Mouse (Mus musculus): Measurements from ENCODE around the gene Srpk1. TPM values are rescaled to one million over a fixed set of nuclear protein-coding genes. Genes with fewer than 3 reads are reported as not detected.

Gene Srpk1
- polyA plus RNA-seq, 1 experiment from 2014 or later: 107 TPM

DNA sequence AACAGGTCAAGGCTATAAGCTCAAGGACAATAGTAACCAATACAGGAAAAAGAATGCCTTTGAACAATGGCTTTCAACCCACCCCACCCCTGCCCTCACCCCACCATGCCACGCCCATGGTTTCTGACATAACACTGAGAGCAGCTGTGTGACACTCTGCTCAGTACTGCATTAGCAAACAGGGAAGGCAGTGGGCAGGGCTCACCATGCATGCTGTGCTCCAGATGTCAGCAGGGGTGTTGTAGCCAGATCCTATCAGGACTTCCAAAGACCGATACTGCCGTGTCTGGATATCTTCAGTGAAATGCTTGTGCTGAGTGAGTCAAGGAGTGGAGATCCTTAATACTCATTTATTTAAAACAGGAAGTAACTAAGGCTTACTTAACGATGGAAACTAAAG, 28.5 kb downstream of the Srpk1 start:
- no peak overlapping the region for H3K27ac ChIP-seq (ENCODE audit: low read length)
- ATAC-seq: no peak
- H3K36me3 ChIP-seq (ENCODE audit: control insufficient read depth, insufficient read depth): peaks cover 54% of the 10 kb centered on the region
- no peaks in the 10 kb centered on the region for H3K27me3 ChIP-seq (replicated peaks; ENCODE audit: control insufficient read depth, insufficient read depth, low read length)
- H3K4me1 ChIP-seq (replicated peaks; ENCODE audit: control insufficient read depth, insufficient read depth, low read length): no peaks in the 10 kb centered on the region
- no peaks in the 10 kb centered on the region for H3K9me3 ChIP-seq (ENCODE audit: control insufficient read depth, low read length)
- no peak overlapping the region for H3K4me3 ChIP-seq (replicated peaks; ENCODE audit: low read length)
- H3K9ac ChIP-seq (replicated peaks; ENCODE audit: low read depth, low read length): no peak overlapping the region
- 86% methylated on average over 4 of the region's 4 CpGs for WGBS
- H3K4me2 ChIP-seq (ENCODE audit: low read length): no peak overlapping the region

DNA sequence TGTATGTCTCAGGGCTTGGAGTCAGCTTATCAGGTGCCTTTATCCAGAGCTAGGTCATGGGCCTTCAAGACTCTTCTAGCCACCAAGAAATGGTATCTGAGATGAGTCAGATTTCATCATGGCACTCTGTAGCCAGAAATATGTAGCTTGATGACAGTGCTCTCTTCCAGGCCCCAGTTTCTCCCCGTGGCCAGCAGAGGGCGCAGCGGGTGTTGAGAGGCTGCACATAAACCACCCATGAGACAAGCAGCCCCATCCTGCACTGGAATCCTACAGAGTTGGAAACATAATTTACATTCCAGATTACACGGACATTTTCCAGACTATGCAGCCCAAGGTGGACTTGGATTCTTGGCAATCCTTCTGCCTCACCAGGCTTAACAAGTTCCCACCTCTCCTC, 29.5 kb downstream of the Srpk1 start:
- 20% methylated on average over 4 of the region's 4 CpGs for WGBS
- H3K4me1 ChIP-seq (replicated peaks; ENCODE audit: control insufficient read depth, insufficient read depth, low read length): no peaks in the 10 kb centered on the region
- peaks cover 51% of the 10 kb centered on the region for H3K36me3 ChIP-seq (ENCODE audit: control insufficient read depth, insufficient read depth)
- no peak; the same call in 1 of the 2 replicates for ATAC-seq
- no peak overlapping the region for H3K4me3 ChIP-seq (replicated peaks; ENCODE audit: low read length)
- no peaks in the 10 kb centered on the region for H3K9me3 ChIP-seq (ENCODE audit: control insufficient read depth, low read length)
- no peaks in the 10 kb centered on the region for H3K27me3 ChIP-seq (replicated peaks; ENCODE audit: control insufficient read depth, insufficient read depth, low read length)
- H3K4me2 ChIP-seq (ENCODE audit: low read length): no peak overlapping the region
- H3K27ac ChIP-seq (ENCODE audit: low read length): no peak overlapping the region
- H3K9ac ChIP-seq (replicated peaks; ENCODE audit: low read depth, low read length): no peak overlapping the region

DNA sequence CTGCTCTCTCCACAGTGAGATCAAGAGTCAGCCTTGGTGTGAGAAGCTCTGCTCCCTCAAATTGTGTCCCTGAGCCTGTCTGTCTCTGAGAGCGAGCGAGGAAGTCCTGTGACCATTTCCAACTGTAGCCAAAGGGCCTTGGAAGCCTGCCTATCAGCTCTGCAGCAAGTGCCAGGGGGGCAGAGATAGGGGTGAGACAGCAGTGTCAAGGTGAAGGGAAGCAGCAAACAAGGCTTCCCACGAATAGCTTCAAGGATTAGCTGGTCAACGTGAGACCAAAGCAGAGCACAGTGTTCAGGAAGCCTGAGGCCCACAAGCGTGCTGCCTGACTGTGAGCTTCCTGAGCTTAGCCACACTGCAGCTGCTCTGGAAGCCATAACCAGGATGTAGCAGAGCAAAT, 31.0 kb downstream of the Srpk1 start:
- Histone ChIP-seq H3K9me3 (ENCODE audit: control insufficient read depth, low read length) (no peaks in the 10 kb centered on the region), H3K9ac (replicated peaks; ENCODE audit: low read depth, low read length) (no peak overlapping the region), H3K4me1 (replicated peaks; ENCODE audit: control insufficient read depth, insufficient read depth, low read length) (no peaks in the 10 kb centered on the region), H3K27me3 (replicated peaks; ENCODE audit: control insufficient read depth, insufficient read depth, low read length) (no peaks in the 10 kb centered on the region), H3K36me3 (ENCODE audit: control insufficient read depth, insufficient read depth) (peaks cover 44% of the 10 kb centered on the region), H3K4me3 (replicated peaks; ENCODE audit: low read length) (no peak overlapping the region), H3K27ac (ENCODE audit: low read length) (no peak overlapping the region), H3K4me2 (ENCODE audit: low read length) (no peak overlapping the region)
- WGBS: 95% methylated on average over 5 of the region's 5 CpGs
- no peak for ATAC-seq

DNA sequence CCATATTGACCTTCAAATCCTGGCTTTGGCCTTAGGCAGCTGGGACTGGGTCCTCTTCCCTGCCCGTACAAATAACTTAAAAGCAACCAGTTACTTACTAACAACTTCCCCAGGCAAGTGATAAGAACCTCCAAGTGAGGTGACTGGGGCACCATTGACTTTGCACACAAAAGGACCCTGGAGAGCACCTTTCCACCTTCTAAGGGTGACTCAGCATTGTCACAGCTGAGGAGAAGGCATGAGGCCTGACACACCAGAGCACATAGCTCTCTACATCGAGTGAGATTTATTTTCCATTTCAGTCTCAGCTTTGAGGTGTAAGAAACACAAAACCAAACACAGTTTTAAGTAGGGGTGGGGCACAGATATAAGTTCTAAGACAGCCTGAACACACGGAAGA, 31.9 kb downstream of the Srpk1 start:
- ATAC-seq: no peak
- peaks cover 36% of the 10 kb centered on the region; the same call in 1 of the 2 replicates for H3K36me3 ChIP-seq (ENCODE audit: control insufficient read depth, insufficient read depth)
- no peaks in the 10 kb centered on the region for H3K9me3 ChIP-seq (ENCODE audit: control insufficient read depth, low read length)
- H3K4me3 ChIP-seq (replicated peaks; ENCODE audit: low read length): no peak overlapping the region
- H3K4me1 ChIP-seq (replicated peaks; ENCODE audit: control insufficient read depth, insufficient read depth, low read length): no peaks in the 10 kb centered on the region
- whole genome bisulfite sequencing: 95% methylated on average over 3 of the region's 3 CpGs
- no peak overlapping the region for H3K4me2 ChIP-seq (ENCODE audit: low read length)
- H3K9ac ChIP-seq (replicated peaks; ENCODE audit: low read depth, low read length): no peak overlapping the region
- no peaks in the 10 kb centered on the region for H3K27me3 ChIP-seq (replicated peaks; ENCODE audit: control insufficient read depth, insufficient read depth, low read length)
- no peak overlapping the region for H3K27ac ChIP-seq (ENCODE audit: low read length)

DNA sequence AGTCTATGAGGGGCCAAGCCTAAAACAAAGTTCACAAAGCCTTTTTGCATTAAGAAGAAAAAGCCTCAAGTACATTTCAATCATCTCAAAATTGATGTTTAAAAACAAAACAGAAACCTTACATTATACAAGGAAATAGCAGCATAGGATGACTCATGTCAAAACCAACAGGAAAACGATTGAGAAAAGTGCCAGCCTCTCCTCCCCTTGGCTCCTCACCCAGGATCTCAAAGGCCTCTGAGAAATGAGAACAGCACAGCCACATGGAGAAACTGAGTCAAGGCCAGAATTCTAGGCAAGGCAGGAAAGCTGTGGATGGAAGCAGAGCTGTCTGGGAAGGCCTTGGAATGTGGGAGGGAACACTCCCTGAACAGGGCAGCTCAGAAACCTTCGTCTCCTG, 33.9 kb downstream of the Srpk1 start:
- ATAC-seq: no peak
- peaks cover 32% of the 10 kb centered on the region; the same call in 1 of the 2 replicates for H3K36me3 ChIP-seq (ENCODE audit: control insufficient read depth, insufficient read depth)
- no peak overlapping the region for H3K9ac ChIP-seq (replicated peaks; ENCODE audit: low read depth, low read length)
- WGBS: 59% methylated on average over 2 of the region's 2 CpGs
- H3K4me1 ChIP-seq (replicated peaks; ENCODE audit: control insufficient read depth, insufficient read depth, low read length): no peaks in the 10 kb centered on the region
- H3K27ac ChIP-seq (ENCODE audit: low read length): no peak overlapping the region
- H3K9me3 ChIP-seq (ENCODE audit: control insufficient read depth, low read length): no peaks in the 10 kb centered on the region
- H3K27me3 ChIP-seq (replicated peaks; ENCODE audit: control insufficient read depth, insufficient read depth, low read length): no peaks in the 10 kb centered on the region
- H3K4me3 ChIP-seq (replicated peaks; ENCODE audit: low read length): no peak overlapping the region
- H3K4me2 ChIP-seq (ENCODE audit: low read length): no peak overlapping the region

DNA sequence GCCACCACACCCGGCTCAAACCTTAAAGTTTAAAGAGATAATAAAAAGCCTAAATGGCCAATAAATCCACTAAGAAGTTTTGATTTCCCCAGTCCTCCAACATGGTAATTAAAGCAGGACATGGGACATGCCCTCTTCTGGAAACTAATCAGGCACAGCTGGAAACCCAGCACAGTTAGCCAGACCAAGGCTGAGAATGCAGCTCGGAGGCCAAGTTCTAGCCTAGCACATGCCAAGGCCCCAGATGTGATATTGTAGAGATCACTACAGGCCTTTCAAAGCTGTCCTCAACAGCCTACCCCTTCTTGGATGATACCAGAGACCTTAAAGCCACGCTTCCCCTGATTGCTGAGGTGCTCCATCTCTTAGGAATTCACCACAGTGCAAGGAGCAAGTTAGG, 36.0 kb downstream of the Srpk1 start:
- Histone ChIP-seq H3K9me3 (ENCODE audit: control insufficient read depth, low read length) (no peaks in the 10 kb centered on the region), H3K4me2 (ENCODE audit: low read length) (no peak overlapping the region), H3K4me3 (replicated peaks; ENCODE audit: low read length) (no peak overlapping the region), H3K36me3 (ENCODE audit: control insufficient read depth, insufficient read depth) (peaks cover 19% of the 10 kb centered on the region; the same call in 1 of the 2 replicates), H3K27ac (ENCODE audit: low read length) (no peak overlapping the region), H3K27me3 (replicated peaks; ENCODE audit: control insufficient read depth, insufficient read depth, low read length) (no peaks in the 10 kb centered on the region), H3K4me1 (replicated peaks; ENCODE audit: control insufficient read depth, insufficient read depth, low read length) (no peaks in the 10 kb centered on the region), H3K9ac (replicated peaks; ENCODE audit: low read depth, low read length) (no peak overlapping the region)
- WGBS: 91% methylated on average over 3 of the region's 3 CpGs
- no peak for ATAC-seq

DNA sequence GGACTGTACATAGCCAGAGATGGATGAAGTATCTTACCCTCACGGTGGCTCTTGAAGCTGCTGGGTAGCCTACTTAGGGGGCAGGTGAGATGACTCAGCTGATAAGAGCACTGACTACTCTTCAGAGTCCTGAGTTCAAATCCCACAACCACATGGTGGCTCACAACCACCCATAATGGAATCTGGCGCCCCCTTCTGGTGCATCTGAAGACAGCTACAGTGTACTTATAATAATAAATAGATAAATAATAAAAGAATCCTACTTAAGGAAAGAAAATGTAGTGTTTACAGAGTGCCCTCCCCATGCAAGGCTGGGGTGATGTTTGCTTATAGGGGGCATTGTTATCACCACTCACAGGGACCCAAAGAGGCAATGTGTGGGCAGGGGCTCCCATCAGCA, 41.5 kb downstream of the Srpk1 start:
- Histone ChIP-seq H3K4me2 (ENCODE audit: low read length) (no peak overlapping the region), H3K27me3 (replicated peaks; ENCODE audit: control insufficient read depth, insufficient read depth, low read length) (no peaks in the 10 kb centered on the region), H3K9ac (replicated peaks; ENCODE audit: low read depth, low read length) (no peak overlapping the region), H3K4me1 (replicated peaks; ENCODE audit: control insufficient read depth, insufficient read depth, low read length) (no peaks in the 10 kb centered on the region), H3K27ac (ENCODE audit: low read length) (no peak overlapping the region), H3K9me3 (ENCODE audit: control insufficient read depth, low read length) (no peaks in the 10 kb centered on the region), H3K36me3 (ENCODE audit: control insufficient read depth, insufficient read depth) (no peaks in the 10 kb centered on the region), H3K4me3 (replicated peaks; ENCODE audit: low read length) (no peak overlapping the region)
- 47% methylated on average over 2 of the region's 2 CpGs for WGBS
- no peak for ATAC-seq

DNA sequence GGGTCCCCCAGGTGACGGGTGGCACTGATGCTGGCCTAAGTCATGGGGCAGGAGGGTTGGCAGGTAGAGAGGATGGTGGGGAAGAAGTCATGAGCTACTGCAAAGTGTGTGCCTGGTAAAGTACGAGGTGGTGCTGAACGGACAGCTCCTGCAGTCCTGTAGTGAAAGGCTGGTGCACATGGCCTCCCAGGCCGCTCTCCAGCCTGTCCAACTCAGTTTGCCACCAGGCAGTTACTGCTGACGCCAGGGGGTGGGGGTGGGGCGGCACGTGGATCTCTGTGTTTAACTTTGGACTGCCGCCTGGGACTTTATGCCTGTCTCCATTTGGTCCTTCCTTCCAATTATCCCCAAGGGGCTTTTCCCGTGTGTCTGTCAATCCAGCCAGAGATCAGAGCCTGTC, 42.1 kb downstream of the Srpk1 start:
- no peak overlapping the region for H3K4me2 ChIP-seq (ENCODE audit: low read length)
- no peak overlapping the region for H3K4me3 ChIP-seq (replicated peaks; ENCODE audit: low read length)
- no peaks in the 10 kb centered on the region for H3K27me3 ChIP-seq (replicated peaks; ENCODE audit: control insufficient read depth, insufficient read depth, low read length)
- no peaks in the 10 kb centered on the region for H3K36me3 ChIP-seq (ENCODE audit: control insufficient read depth, insufficient read depth)
- H3K4me1 ChIP-seq (replicated peaks; ENCODE audit: control insufficient read depth, insufficient read depth, low read length): peaks cover 6% of the 10 kb centered on the region
- WGBS: 6% methylated on average over 9 of the region's 9 CpGs
- H3K9ac ChIP-seq (replicated peaks; ENCODE audit: low read depth, low read length): no peak overlapping the region
- no peak for ATAC-seq
- no peak overlapping the region for H3K27ac ChIP-seq (ENCODE audit: low read length)
- no peaks in the 10 kb centered on the region for H3K9me3 ChIP-seq (ENCODE audit: control insufficient read depth, low read length)

DNA sequence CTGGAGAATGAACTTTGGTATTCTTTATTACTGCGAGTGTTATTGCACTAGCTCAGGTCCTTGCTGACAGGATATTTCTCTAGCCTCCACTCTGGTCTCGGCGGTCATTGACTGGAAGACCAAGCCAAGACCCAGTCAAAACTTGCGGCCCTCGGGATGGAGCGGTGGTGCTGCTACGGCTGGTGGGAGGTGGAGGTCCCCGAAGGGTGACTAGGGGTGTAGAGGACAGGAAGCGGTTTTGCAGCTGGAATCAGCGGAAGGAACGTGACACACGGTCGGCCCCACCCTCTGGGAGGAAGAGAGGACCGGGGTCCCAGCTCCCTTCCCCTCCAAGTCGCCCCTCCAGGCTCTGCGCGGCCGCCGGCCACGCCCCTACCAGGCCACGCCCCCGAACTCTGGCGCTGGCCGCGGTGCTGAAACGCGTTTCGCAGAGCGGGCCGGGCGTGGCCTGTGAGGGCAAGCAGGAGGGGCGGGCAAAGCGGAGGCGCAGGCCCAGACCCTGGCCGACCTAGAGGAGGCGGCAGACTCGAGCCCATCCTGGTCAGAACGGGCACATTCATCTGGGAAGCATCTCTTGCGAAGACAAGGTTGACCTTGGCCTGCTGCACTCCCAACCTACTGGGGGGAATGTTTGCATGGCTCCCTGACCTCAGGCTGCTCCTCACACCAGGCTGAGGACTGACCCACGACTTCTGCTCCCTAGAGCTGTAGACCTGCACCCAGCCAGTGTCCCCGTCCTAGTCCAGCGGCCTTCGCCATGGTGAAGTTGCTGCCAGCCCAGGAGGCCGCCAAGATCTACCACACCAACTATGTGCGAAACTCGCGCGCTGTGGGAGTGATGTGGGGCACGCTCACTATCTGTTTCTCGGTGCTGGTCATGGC, 47.0 kb downstream of the Srpk1 start, which contains the start of gene Lhfpl5:
Lhfpl5 (plus strand) TSS at position 398 of the 882 bp plus-strand sequence.
- Histone ChIP-seq H3K36me3 (ENCODE audit: control insufficient read depth, insufficient read depth) (no peaks in the 10 kb centered on the region), H3K4me2 (ENCODE audit: low read length) (peak within 1 kb of the TSS; percentile 73), H3K4me1 (replicated peaks; ENCODE audit: control insufficient read depth, insufficient read depth, low read length) (peaks cover 9% of the 10 kb centered on the region), H3K4me3 (replicated peaks; ENCODE audit: low read length) (peak within 1 kb of the TSS; percentile 45), H3K27ac (ENCODE audit: low read length) (no peak within 1 kb of the TSS), H3K27me3 (replicated peaks; ENCODE audit: control insufficient read depth, insufficient read depth, low read length) (peaks cover 2% of the 10 kb centered on the region; the same call in 1 of the 2 replicates), H3K9ac (replicated peaks; ENCODE audit: low read depth, low read length) (peak within 1 kb of the TSS; percentile 56), H3K9me3 (ENCODE audit: control insufficient read depth, low read length) (no peaks in the 10 kb centered on the region)
- whole genome bisulfite sequencing: 15% methylated on average over 50 of the region's 50 CpGs
- ATAC-seq: peak; percentile 88

Measured in forebrain, embryonic 16.5 days (tissue).